Mouse (Mus musculus) inflammation-experienced regulatory T-cells (primary cell): ENCODE results near the gene Frmpd2. TPM values are rescaled to one million over a fixed set of nuclear protein-coding genes. Genes with fewer than 3 reads are reported as not detected.

Experiments used
- polyA plus RNA-seq, 2 experiments: library from polyadenylated mRNA; unstranded; fragments of 100-300 nt; shearing (Covaris generic); gene quantifications; one replicate each; pipeline ENCODE4 v1.2.1; 2017

The Frmpd2 gene
- polyA plus RNA-seq: 1 to 10 TPM in 1 of 2 experiments, under 1 TPM in 1; 0.28 to 1.4 TPM

GRCm38 (mm10) chr14:33471331-33471730 lies at the start of gene Frmpd2:
Gene Frmpd2, plus strand, starts transcription at chr14:33471696.

GRCm38 (mm10) chr14:33447027-33447569 lies 24.4 kb upstream of the Frmpd2 start, which contains the start of gene Mapk8:
Gene Mapk8, minus strand, starts transcription at chr14:33447158.

GRCm38 (mm10) chr14:33588951-33589350 lies 117.5 kb downstream of the Frmpd2 start, which contains the start of gene Ptpn20:
Gene Ptpn20, plus strand, starts transcription at chr14:33589207.

Other genes starting within 250 kb of the Frmpd2 start
- 1 to 10 TPM; 6.1 to 7.9 TPM for gene Mapk8, start 24.5 kb upstream of the Frmpd2 start, polyA plus RNA-seq
- not detected for gene Ptpn20, start 117.5 kb downstream of the Frmpd2 start, polyA plus RNA-seq